Mouse (Mus musculus): ENCODE measurements at regions not wholly inside any gene's neighbourhood (a gene's known extent, or its start where the extent isn't known, plus 50 kb on each side); places are given as distances from the start of the nearest gene placed in this dataset.

DNA sequence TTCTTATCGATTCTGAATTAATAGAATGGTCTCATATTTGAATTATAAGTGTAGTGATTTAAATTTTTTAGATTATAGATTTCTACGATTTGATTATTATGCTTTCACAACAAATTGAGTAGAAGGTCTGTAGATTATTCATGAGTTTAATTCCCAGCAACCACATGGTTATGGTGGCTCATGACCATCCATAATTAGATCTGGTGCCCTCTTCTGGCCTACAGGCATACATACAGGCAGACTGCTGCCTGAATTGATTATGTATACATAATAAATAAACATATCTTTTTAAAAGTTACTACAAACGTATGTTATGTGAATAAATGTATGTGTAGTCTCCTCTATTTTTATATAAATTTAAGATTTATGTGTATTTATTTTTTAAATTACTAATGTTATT is 499.2 kb upstream of the Pcdh17 start (continued):
- no peak for TF ChIP-seq TBP (IDR thresholded peaks at IDR 0.05; ENCODE audit: low read depth, low read length)

DNA sequence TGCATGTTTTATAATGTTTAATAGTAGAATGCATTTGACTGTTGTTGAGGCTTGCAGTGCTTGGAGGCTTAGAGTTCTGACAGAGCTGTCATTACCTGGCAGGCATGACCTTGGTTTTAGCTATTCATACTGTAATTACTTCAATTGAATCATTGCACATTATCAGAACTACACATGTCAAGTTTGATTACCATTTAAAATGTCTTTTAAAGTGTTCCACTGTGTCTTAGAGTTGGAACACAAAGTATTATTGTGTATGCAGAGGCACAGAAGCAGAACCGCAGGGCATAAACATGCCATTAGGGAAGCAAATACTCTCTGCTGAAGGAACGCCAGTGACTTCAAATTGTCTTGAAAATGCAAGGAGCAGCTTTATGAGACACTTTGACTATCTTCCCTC is 493.7 kb upstream of the Pcdh17 start:
- H3K9ac ChIP-seq (ENCODE audit: control insufficient read depth, low read depth, low read length, poor library complexity, severe bottlenecking), result no peak overlapping the region
- no peaks in the 10 kb centered on the region for H3K9me3 ChIP-seq (replicated peaks; ENCODE audit: insufficient read depth, low read length)
- no peak for DNase-seq (ENCODE audit: low read depth, low spot score)
- no peak overlapping the region for H3K4me3 ChIP-seq (ENCODE audit: control insufficient read depth in 1 of 2, insufficient read depth in 1 of 2, low read depth in 2 of 2, low read length in 2 of 2)
- no peak overlapping the region for H3K27ac ChIP-seq (ENCODE audit: control insufficient read depth, low read depth, low read length)
- no peaks in the 10 kb centered on the region for H3K79me2 ChIP-seq (ENCODE audit: control insufficient read depth, insufficient read depth, low read length, poor library complexity)
- H3K4me1 ChIP-seq (ENCODE audit: control insufficient read depth in 1 of 2, insufficient read depth in 2 of 2, low read length in 2 of 2), result no peaks in the 10 kb centered on the region
- no peaks in the 10 kb centered on the region for H3K27me3 ChIP-seq (ENCODE audit: control insufficient read depth in 1 of 2, insufficient read depth in 2 of 2, low read length in 2 of 2)
- no peaks in the 10 kb centered on the region for H3K36me3 ChIP-seq (ENCODE audit: control insufficient read depth in 1 of 2, insufficient read depth in 2 of 2, low read length in 2 of 2)
- TF ChIP-seq CTCF (IDR thresholded peaks at IDR 0.05 in 2 of 3, conservative IDR thresholded peaks at IDR 0.05 in 1 of 3; ENCODE audit: control insufficient read depth in 1 of 3, insufficient read depth in 1 of 3, low read depth in 2 of 3, low read length in 3 of 3, poor library complexity in 1 of 3, severe bottlenecking in 1 of 3), result no peak

DNA sequence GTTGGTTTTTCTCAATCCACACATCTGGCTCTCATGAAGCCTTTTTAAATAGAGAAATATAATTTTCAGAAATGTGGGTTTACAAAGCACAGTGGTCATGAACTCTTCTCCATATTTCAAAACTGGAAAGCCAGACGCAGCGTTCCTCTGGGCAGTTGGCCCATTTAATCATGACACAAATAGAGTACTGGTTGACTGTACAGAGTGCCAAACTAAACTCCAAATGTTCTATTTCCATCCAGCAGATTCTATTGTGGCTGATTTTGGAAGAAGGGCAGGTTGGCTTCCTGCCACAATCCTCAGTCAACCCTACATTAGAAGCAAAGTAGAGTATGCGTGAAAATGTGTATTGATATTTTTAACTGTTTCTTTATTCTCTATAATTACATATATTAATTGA is 484.3 kb upstream of the Pcdh17 start:
- no peak overlapping the region for H3K4me3 ChIP-seq (ENCODE audit: control insufficient read depth in 1 of 2, insufficient read depth in 1 of 2, low read depth in 2 of 2, low read length in 2 of 2)
- no peak overlapping the region for H3K27ac ChIP-seq (ENCODE audit: control insufficient read depth, low read depth, low read length)
- no peak overlapping the region for H3K9ac ChIP-seq (ENCODE audit: control insufficient read depth, low read depth, low read length, poor library complexity, severe bottlenecking)
- H3K36me3 ChIP-seq (ENCODE audit: control insufficient read depth in 1 of 2, insufficient read depth in 2 of 2, low read length in 2 of 2), result no peaks in the 10 kb centered on the region
- no peak for DNase-seq (ENCODE audit: low read depth, low spot score)
- H3K79me2 ChIP-seq (ENCODE audit: control insufficient read depth, insufficient read depth, low read length, poor library complexity), result no peaks in the 10 kb centered on the region
- no peaks in the 10 kb centered on the region for H3K4me1 ChIP-seq (ENCODE audit: control insufficient read depth in 1 of 2, insufficient read depth in 2 of 2, low read length in 2 of 2)
- no peak for TF ChIP-seq MAX (IDR thresholded peaks at IDR 0.05; ENCODE audit: low read length)
- TF ChIP-seq SIN3A (IDR thresholded peaks at IDR 0.05; ENCODE audit: low read length), result no peak
- no peak for TF ChIP-seq RCOR1 (IDR thresholded peaks at IDR 0.05; ENCODE audit: low read depth, low read length)
- TF ChIP-seq ETS1 (IDR thresholded peaks at IDR 0.05; ENCODE audit: low read depth, low read length), result no peak
- TF ChIP-seq E2F4 (IDR thresholded peaks at IDR 0.05; ENCODE audit: borderline replicate concordance, low read depth, low read length), result no peak
- TF ChIP-seq ELF1 (IDR thresholded peaks at IDR 0.05; ENCODE audit: low read depth, low read length), result no peak
- TF ChIP-seq EP300 (IDR thresholded peaks at IDR 0.05; ENCODE audit: low read depth in 1 of 2, low read length in 2 of 2), result no peak
- TF ChIP-seq MYB (IDR thresholded peaks at IDR 0.05; ENCODE audit: low read depth, low read length), result no peak
- no peak for TF ChIP-seq MAFK (IDR thresholded peaks at IDR 0.05; ENCODE audit: borderline replicate concordance, low read depth, low read length)
- TF ChIP-seq ZMIZ1 (IDR thresholded peaks at IDR 0.05; ENCODE audit: low read depth, low read length), result no peak
- no peak for TF ChIP-seq JUND (IDR thresholded peaks at IDR 0.05; ENCODE audit: low read depth, low read length)
- TF ChIP-seq POLR2AphosphoS2 (IDR thresholded peaks at IDR 0.05; ENCODE audit: low read length), result no peak
- H3K9me3 ChIP-seq (replicated peaks; ENCODE audit: insufficient read depth, low read length), result no peaks in the 10 kb centered on the region
- H3K27me3 ChIP-seq (ENCODE audit: control insufficient read depth in 1 of 2, insufficient read depth in 2 of 2, low read length in 2 of 2), result no peaks in the 10 kb centered on the region

DNA sequence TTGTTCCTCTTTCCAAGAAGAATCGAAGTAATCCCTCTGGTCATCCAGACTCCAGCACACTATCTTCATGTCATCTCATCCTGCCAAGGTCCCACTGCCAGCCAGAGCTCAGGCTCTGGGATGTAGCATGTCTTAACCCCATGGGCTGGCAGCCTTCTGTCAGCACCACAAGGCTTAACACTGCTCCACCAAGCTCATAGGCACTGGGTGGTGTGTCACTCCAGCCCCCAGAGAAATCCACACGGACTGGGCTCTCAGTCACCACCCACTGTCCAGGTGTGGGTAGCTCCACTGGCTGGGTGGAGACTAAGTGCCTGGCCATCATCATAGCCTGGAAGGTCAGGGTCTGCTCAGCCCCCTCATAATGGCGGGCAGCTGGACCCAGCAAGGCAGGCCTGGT is 459.8 kb upstream of the Pcdh17 start:
- Histone ChIP-seq H3K36me3 (ENCODE audit: control insufficient read depth in 1 of 2, insufficient read depth in 2 of 2, low read length in 2 of 2) (no peaks in the 10 kb centered on the region), H3K4me1 (ENCODE audit: control insufficient read depth in 1 of 2, insufficient read depth in 2 of 2, low read length in 2 of 2) (no peaks in the 10 kb centered on the region), H3K4me3 (ENCODE audit: control insufficient read depth in 1 of 2, insufficient read depth in 1 of 2, low read depth in 2 of 2, low read length in 2 of 2) (no peak overlapping the region)

More for the DNA sequence above, 459.8 kb upstream of the Pcdh17 start:
- Histone ChIP-seq H3K27ac (ENCODE audit: control insufficient read depth, low read depth, low read length) (no peak overlapping the region), H3K9ac (ENCODE audit: control insufficient read depth, low read depth, low read length, poor library complexity, severe bottlenecking) (no peak overlapping the region), H3K27me3 (ENCODE audit: control insufficient read depth in 1 of 2, insufficient read depth in 2 of 2, low read length in 2 of 2) (no peaks in the 10 kb centered on the region), H3K9me3 (replicated peaks; ENCODE audit: insufficient read depth, low read length) (no peaks in the 10 kb centered on the region), H3K79me2 (ENCODE audit: control insufficient read depth, insufficient read depth, low read length, poor library complexity) (no peaks in the 10 kb centered on the region)
- DNase-seq (ENCODE audit: low read depth, low spot score), result no peak
- no peak for TF ChIP-seq MAFK (IDR thresholded peaks at IDR 0.05; ENCODE audit: borderline replicate concordance, low read depth, low read length)
- TF ChIP-seq POLR2AphosphoS2 (IDR thresholded peaks at IDR 0.05; ENCODE audit: low read length), result no peak
- TF ChIP-seq MAX (IDR thresholded peaks at IDR 0.05; ENCODE audit: low read length), result no peak
- TF ChIP-seq BHLHE40 (IDR thresholded peaks at IDR 0.05; ENCODE audit: borderline replicate concordance, low read depth, low read length), result no peak
- no peak for TF ChIP-seq TCF12 (IDR thresholded peaks at IDR 0.05; ENCODE audit: low read depth, low read length)
- no peak for TF ChIP-seq ZC3H11A (IDR thresholded peaks at IDR 0.05; ENCODE audit: low read depth, low read length)
